Mouse (Mus musculus): ENCODE data around the gene Rnf41.

DNA sequence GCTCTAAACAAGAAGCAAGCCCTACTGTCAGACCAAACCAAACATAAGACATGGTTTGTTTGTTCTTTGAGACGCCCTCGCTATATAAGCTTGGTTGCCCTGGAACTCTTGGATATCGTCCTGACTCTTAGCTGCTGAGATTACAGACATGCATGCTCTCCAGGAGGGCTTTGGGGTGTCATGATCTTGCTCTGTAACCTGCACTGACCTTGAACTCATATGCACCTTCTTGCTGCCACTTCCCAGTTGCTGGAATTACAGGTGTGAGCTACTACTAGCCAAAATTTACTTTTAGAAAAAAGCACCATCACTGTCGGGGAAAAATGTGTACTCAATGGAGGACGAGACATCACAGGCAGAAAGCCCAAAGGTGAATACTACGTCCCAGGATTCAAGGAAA is 41.9 kb upstream of the Rnf41 start:
- no peak for TF ChIP-seq CTCF (IDR thresholded peaks at IDR 0.05; ENCODE audit: low read depth)
- TF ChIP-seq EP300 (IDR thresholded peaks at IDR 0.05; ENCODE audit: low read depth): no peak

All from heart, postnatal 0 days (tissue).